Mouse (Mus musculus) CH12F3 (cell line): ENCODE measurements around the gene Olfr123.

Experiments
- in situ Hi-C: fragments of 300-500 bp; cut with MboI; formaldehyde crosslinking; loops from 2 replicates; pipeline ENCODE4 v1.14.3; 2020; ENCODE audit warnings: low sequenced_read_pairs

Gene Olfr123

GRCm38 (mm10) chr17:37793229-37793628, at the start of gene Olfr123:
Gene Olfr123, plus strand, starts transcription at chr17:37793529.
- in situ Hi-C loops, result no loop called here

- in situ Hi-C loops, result no loop called here
Measured at GRCm38 (mm10) chr17:37768307-37768706, 25.0 kb upstream of the Olfr123 start, which contains the start of gene Olfr122. Gene Olfr122, plus strand, starts transcription at chr17:37768607.

DNA sequence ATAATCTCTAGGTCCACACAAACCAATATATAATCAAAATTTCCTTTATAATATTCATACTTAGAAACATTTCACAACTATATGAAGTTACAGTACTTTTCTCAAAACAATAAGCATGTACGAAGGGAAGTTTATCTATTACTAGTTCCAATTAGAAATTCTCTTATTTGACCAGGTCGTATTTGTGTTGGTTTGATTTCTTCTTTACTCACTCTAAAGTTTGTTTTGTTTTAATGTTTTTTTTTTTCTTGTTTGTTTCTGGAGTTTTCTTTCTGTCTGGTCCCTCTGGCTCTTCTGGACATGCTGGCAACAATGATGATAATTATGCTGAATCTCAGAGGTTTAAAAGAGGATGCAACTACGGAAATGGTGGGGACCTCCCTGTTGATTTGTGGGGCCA, 6.3 kb downstream of the Olfr123 start, which contains the start of gene Olfr124:
TSS of gene Olfr124 (plus strand) at position 301 of the 400 bp plus-strand sequence.
- in situ Hi-C loops, result no loop called here

GRCm38 (mm10) chr17:37832649-37833048, 39.3 kb downstream of the Olfr123 start, which contains the start of gene Olfr125:
Gene Olfr125, plus strand, starts transcription at chr17:37832949.
- in situ Hi-C loops, result no loop called here

DNA sequence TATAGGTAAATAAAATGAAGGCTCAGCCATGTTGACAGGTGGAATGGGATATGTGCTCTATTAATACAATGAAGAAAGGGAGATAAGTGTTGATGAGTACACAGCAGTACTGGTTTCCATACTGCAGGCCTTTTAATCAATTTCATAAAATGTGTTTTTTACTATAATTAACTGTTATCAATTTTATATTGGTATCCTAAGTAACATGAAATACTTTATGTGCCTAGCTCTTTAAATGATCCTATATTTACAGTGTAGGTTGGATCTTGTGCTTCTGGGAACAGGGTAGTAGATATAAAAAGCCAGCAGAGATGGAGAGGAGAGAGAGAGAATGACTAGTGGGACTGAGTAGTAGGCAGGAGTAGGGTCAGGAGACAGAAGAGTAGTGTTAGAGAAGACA, 53.9 kb downstream of the Olfr123 start, which contains the start of gene Olfr126:
TSS of gene Olfr126 (plus strand) at position 301 of the 400 bp plus-strand sequence.
- in situ Hi-C loops, result no loop called here
